Mouse (Mus musculus): ENCODE measurements at regions not wholly inside any gene's neighbourhood (a gene's known extent, or its start where the extent isn't known, plus 50 kb on each side); places are given as distances from the start of the nearest gene placed in this dataset.

- peak; percentile 89 for TF ChIP-seq CTCF (IDR thresholded peaks at IDR 0.05; ENCODE audit: extremely low read depth, insufficient read depth, low read length)
- TF ChIP-seq POLR2A (IDR thresholded peaks at IDR 0.05; ENCODE audit: extremely low read depth, insufficient read depth, low read length), result no peak
Observed at GRCm38 (mm10) chr7:125181548-125181947, 262.9 kb upstream of the Kdm8 start.

Measured in cortical plate, adult 2 months (tissue).